Mouse (Mus musculus): Measurements from ENCODE around the gene 1810062G17Rik. TPM values are rescaled to one million over a fixed set of nuclear protein-coding genes. Genes with fewer than 3 reads are reported as not detected.

Gene 1810062G17Rik
- polyA plus RNA-seq, 1 experiment, result 0.41 TPM

DNA sequence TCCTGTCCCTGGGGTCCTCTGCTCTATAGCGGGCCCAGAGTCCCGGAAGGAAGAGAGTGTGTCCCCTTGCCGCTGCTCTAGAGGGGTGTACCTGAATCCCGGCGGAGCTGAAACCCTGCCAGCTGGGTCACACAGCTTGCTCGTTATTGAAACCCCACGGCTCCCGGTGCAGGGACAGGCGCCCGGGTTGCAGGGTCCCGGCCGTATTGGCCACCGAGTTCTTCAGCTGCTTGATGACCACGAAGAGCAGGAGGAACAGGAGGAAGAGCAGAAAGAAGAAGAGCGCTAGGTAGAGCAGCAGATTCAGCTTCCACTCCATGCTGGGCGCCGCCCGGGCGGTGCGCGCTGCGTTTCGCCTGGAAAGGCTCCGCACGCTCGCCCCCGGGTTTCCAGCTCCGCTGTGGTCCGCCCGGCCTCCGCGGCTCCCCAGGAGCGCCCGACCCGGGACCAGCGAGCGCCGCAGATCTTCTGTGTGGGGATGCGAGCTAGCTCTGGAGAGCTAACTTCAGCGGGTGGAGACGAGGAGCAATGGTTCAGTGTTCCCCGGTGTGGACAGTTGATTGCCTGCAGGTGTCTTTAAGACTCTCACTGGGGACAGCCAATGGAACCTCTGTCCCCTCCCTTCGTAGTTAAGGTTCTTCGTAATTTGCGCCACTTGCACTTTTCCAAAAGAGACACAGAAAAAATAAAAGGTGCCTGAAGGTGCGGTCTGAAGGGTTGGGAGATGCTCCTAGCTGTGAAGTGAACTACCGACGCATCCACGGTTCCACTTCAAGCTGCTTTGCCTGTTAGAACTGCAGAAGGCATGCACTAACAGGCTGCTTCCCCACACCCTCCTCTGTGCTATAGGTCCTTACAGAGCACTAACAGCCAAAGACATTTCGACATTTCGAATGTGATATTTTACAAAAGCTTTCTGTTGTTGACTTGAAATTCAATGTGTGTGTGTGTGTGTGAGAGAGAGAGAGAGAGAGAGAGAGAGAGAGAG is 45.6 kb downstream of the 1810062G17Rik start, which contains the start of gene Gm11549:
TSS of gene Gm11549 (minus strand) at position 741 of the 988 bp plus-strand sequence.
- no peak within 1 kb of the TSS for H3K27ac ChIP-seq (ENCODE audit: insufficient read depth, low read depth, low read length)
- TF ChIP-seq CTCF (IDR thresholded peaks at IDR 0.05; ENCODE audit: extremely low read depth, insufficient read length, insufficient replicate concordance, low read depth, low read length) (no peak), POLR2A (IDR thresholded peaks at IDR 0.05; ENCODE audit: low read depth, low read length) (no peak)
- no peaks in the 10 kb centered on the region for H3K36me3 ChIP-seq (ENCODE audit: control insufficient read depth, insufficient read depth, low read length)
- WGBS, result 2% methylated on average over 51 of the region's 51 CpGs
- peak within 1 kb of the TSS; percentile 44 for H3K4me3 ChIP-seq (ENCODE audit: low read depth, low read length)
- peaks cover 4% of the 10 kb centered on the region for H3K4me1 ChIP-seq (ENCODE audit: control insufficient read depth, insufficient read depth, insufficient read length, low read length)
- H3K27me3 ChIP-seq (ENCODE audit: control insufficient read depth, insufficient read depth, low read length), result peaks cover 21% of the 10 kb centered on the region

DNA sequence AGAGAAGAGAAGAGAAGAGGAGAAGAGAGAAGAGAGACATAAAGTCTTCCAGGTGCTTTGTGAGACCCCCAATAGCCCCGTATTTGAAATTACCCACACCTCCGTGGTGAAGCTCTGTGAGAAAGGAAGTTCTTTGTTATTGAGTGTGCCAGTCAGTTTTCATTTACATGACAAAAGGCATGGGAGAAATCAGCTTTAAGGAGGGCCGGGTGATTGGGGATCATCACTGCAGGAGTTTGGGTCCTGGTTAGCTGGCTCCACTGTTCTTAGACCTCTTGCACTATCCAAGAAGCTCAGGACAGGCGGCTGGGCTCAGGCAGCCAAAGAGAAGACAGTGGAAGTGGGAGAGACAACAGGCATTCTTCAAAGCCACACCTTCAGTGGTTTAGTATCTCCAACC is 46.4 kb downstream of the 1810062G17Rik start:
- peaks cover 4% of the 10 kb centered on the region for H3K4me1 ChIP-seq (ENCODE audit: control insufficient read depth, insufficient read depth, insufficient read length, low read length)
- no peak overlapping the region for H3K27ac ChIP-seq (ENCODE audit: insufficient read depth, low read depth, low read length)
- no peaks in the 10 kb centered on the region for H3K36me3 ChIP-seq (ENCODE audit: control insufficient read depth, insufficient read depth, low read length)
- WGBS, result 33% methylated on average over 4 of the region's 4 CpGs
- H3K27me3 ChIP-seq (ENCODE audit: control insufficient read depth, insufficient read depth, low read length), result peaks cover 21% of the 10 kb centered on the region
- TF ChIP-seq CTCF (IDR thresholded peaks at IDR 0.05; ENCODE audit: extremely low read depth, insufficient read length, insufficient replicate concordance, low read depth, low read length) (no peak), POLR2A (IDR thresholded peaks at IDR 0.05; ENCODE audit: low read depth, low read length) (no peak)
- H3K4me3 ChIP-seq (ENCODE audit: low read depth, low read length), result no peak overlapping the region

DNA sequence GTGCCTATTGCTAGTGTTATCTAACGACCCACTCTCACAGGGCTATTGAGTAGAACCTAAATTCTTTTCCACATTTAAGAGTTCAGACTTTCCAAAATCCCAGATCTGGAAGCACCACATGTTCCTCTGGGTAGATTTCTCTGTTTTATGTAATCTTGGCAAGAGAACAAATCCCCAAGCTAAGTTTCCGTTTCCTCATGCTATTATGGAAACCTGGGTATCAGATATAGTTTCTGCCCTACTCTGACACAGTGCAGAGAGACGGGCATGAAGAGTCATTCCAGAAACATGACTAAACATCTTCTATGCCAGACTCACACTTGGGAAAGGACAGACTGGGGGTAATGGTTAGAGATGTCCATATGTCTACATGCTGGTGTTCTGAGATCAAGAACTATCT is 48.7 kb downstream of the 1810062G17Rik start:
- 60% methylated on average over 3 of the region's 3 CpGs for WGBS
- TF ChIP-seq POLR2A (IDR thresholded peaks at IDR 0.05; ENCODE audit: low read depth, low read length) (no peak), CTCF (IDR thresholded peaks at IDR 0.05; ENCODE audit: extremely low read depth, insufficient read length, insufficient replicate concordance, low read depth, low read length) (no peak)
- peaks cover 21% of the 10 kb centered on the region for H3K27me3 ChIP-seq (ENCODE audit: control insufficient read depth, insufficient read depth, low read length)
- no peak overlapping the region for H3K4me3 ChIP-seq (ENCODE audit: low read depth, low read length)
- no peak overlapping the region for H3K27ac ChIP-seq (ENCODE audit: insufficient read depth, low read depth, low read length)
- peaks cover 4% of the 10 kb centered on the region for H3K4me1 ChIP-seq (ENCODE audit: control insufficient read depth, insufficient read depth, insufficient read length, low read length)
- no peaks in the 10 kb centered on the region for H3K36me3 ChIP-seq (ENCODE audit: control insufficient read depth, insufficient read depth, low read length)

DNA sequence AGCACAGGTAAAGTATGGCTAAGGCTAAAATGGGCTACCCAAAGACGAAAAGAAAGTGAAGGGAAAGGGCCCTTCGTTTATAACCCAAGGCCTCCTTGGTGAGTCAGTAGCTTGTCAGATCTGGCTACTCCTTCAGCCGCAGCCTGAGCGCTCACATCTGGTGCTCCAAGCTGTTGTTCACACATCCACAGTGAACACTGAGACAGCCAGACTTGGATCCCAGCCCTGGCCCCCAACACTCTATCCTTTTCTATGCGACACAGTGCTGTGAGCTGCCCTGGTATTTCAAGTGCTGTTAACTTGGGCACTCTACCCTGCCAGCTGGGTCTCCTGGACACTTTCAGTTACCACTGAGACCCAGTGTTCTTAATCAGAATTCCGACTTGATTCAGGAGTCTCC is 54.6 kb downstream of the 1810062G17Rik start:
- TF ChIP-seq POLR2A (IDR thresholded peaks at IDR 0.05; ENCODE audit: low read depth, low read length), result no peak
- TF ChIP-seq CTCF (IDR thresholded peaks at IDR 0.05; ENCODE audit: extremely low read depth, insufficient read length, insufficient replicate concordance, low read depth, low read length), result no peak
- H3K4me1 ChIP-seq (ENCODE audit: control insufficient read depth, insufficient read depth, insufficient read length, low read length), result peaks cover 3% of the 10 kb centered on the region; the same call in 1 of the 2 replicates
- no peak overlapping the region for H3K27ac ChIP-seq (ENCODE audit: insufficient read depth, low read depth, low read length)
- no peak overlapping the region for H3K4me3 ChIP-seq (ENCODE audit: low read depth, low read length)
- no peaks in the 10 kb centered on the region for H3K36me3 ChIP-seq (ENCODE audit: control insufficient read depth, insufficient read depth, low read length)
- WGBS, result 92% methylated on average over 6 of the region's 6 CpGs
- H3K27me3 ChIP-seq (ENCODE audit: control insufficient read depth, insufficient read depth, low read length), result no peaks in the 10 kb centered on the region

DNA sequence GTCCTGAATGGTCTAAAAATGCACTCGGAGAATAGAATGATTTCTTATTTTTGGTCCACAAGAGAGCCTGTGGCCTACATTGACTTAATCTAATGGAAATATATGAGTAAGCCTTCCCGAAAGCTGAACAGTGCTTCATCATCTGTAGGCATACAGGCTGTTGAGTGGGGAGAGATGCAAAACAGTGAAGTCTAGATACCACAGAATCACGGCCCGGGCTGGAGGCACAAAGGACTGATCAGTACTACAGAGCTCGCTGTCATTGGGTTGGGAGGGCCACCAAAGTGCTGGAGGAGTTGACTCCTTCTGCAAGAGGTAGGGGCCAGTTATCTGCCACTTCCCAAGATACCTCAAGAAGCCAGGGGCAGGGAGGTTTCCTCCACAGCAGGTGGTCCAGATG is 55.0 kb downstream of the 1810062G17Rik start:
- WGBS, result 91% methylated on average over 5 of the region's 5 CpGs
- H3K27me3 ChIP-seq (ENCODE audit: control insufficient read depth, insufficient read depth, low read length), result no peaks in the 10 kb centered on the region
- no peak overlapping the region for H3K27ac ChIP-seq (ENCODE audit: insufficient read depth, low read depth, low read length)
- H3K4me1 ChIP-seq (ENCODE audit: control insufficient read depth, insufficient read depth, insufficient read length, low read length), result peaks cover 3% of the 10 kb centered on the region; the same call in 1 of the 2 replicates
- no peak for TF ChIP-seq POLR2A (IDR thresholded peaks at IDR 0.05; ENCODE audit: low read depth, low read length)
- TF ChIP-seq CTCF (IDR thresholded peaks at IDR 0.05; ENCODE audit: extremely low read depth, insufficient read length, insufficient replicate concordance, low read depth, low read length), result no peak
- no peak overlapping the region for H3K4me3 ChIP-seq (ENCODE audit: low read depth, low read length)
- no peaks in the 10 kb centered on the region for H3K36me3 ChIP-seq (ENCODE audit: control insufficient read depth, insufficient read depth, low read length)

DNA sequence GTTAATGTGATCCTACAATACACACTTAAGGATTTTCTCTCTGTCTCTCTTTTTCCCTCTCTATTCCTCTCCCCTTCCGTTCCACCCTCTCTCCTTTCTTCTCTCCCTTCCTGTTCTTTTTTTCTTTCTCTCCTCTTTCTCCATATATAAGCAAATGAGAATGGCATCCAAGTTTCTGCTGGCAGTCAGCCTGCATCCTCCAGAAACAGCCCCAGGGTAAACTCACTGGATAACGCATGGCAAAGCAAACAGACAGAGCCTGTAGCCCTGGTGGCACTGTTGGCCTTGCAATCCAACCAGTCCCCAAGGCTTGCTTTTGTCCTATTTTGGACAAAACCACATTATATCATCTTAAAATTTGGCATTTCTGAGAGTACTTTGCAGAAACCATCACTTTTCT is 55.5 kb downstream of the 1810062G17Rik start:
- TF ChIP-seq POLR2A (IDR thresholded peaks at IDR 0.05; ENCODE audit: low read depth, low read length), result no peak
- TF ChIP-seq CTCF (IDR thresholded peaks at IDR 0.05; ENCODE audit: extremely low read depth, insufficient read length, insufficient replicate concordance, low read depth, low read length), result no peak
- Histone ChIP-seq H3K27me3 (ENCODE audit: control insufficient read depth, insufficient read depth, low read length) (no peaks in the 10 kb centered on the region), H3K4me3 (ENCODE audit: low read depth, low read length) (no peak overlapping the region), H3K4me1 (ENCODE audit: control insufficient read depth, insufficient read depth, insufficient read length, low read length) (peaks cover 3% of the 10 kb centered on the region; the same call in 1 of the 2 replicates), H3K36me3 (ENCODE audit: control insufficient read depth, insufficient read depth, low read length) (no peaks in the 10 kb centered on the region), H3K27ac (ENCODE audit: insufficient read depth, low read depth, low read length) (no peak overlapping the region)
- WGBS, result 53% methylated on average over 2 of the region's 2 CpGs

Other genes with a start within 250 kb of the 1810062G17Rik start
- 89.2 and 122 TPM in 2 replicates for gene Anxa5, start within 50 bp of the 1810062G17Rik start, polyA plus RNA-seq (2012; rRNA removed)
- 0.09 TPM in 1 of 2 replicates, not detected in the other for gene Gm11549, start 45.9 kb downstream of the 1810062G17Rik start, polyA plus RNA-seq (2012; rRNA removed)
- 2.1 and 3.9 TPM in 2 replicates for gene Exosc9, start 76.7 kb downstream of the 1810062G17Rik start, polyA plus RNA-seq (2012; rRNA removed)
- gene Ccna2, start 96.2 kb downstream of the 1810062G17Rik start, polyA plus RNA-seq (2012; rRNA removed), result 23.9 and 52.2 TPM in 2 replicates
- 0.18 and 0.24 TPM in 2 replicates for gene Bbs7, start 137.5 kb downstream of the 1810062G17Rik start, polyA plus RNA-seq (2012; rRNA removed)
- 0.67 and 0.72 TPM in 2 replicates for gene Trpc3, start 214.2 kb downstream of the 1810062G17Rik start, polyA plus RNA-seq (2012; rRNA removed)

Measured in small intestine, adult 2 months (tissue).